Mouse (Mus musculus) heart, adult 18-20 months (tissue): Measurements from ENCODE around the gene Vmn2r41. TPM values are rescaled to one million over a fixed set of nuclear protein-coding genes. Genes with fewer than 3 reads are reported as not detected.
A peak's percentile ranks its signal among the peaks of the same experiment; 100 is the strongest.
"Not testable (repeated sequence)": the region's sequence is repeated elsewhere in the genome, so short reads cannot be mapped to it uniquely, and the experiment has no call there.

Source experiments
- DNase-seq, 2 experiments: peaks; one replicate each; pipeline ENCODE4 v3.0.0; 2021 to 2022; ENCODE audit warnings: mixed read lengths in 1 of 2
- long read RNA-seq, 2 experiments: library from polyadenylated mRNA; stranded (forward); transcript quantifications; one replicate each; pipeline ENCODE4 v2.0.0; 2021
- total RNA-seq, 2 experiments: library from RNA; stranded (reverse); gene quantifications; 2 replicates each; pipeline ENCODE4 v1.2.3; 2021

The Vmn2r41 gene
- not detected for total RNA-seq
- long read RNA-seq, experiment 1 = 0 reads
- long read RNA-seq, experiment 2 = 0 reads

DNA sequence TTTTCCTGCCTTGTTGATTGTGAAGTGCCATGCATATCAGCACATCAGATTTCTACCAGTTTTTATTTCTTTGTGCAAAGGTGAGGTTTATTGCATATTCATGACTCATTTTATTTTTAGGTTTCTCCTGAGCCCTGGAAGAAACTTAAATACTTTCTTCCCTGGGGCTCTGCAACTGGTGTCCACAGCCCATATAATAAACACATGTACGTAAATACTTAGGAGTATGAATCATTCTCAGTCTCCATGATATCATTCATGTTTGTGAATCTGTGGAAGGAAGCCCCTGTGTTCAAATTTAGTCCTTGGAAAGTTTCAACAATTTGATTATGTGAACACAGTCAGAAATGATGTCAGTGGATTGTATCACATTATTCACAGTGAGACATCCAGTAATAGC, at the start of gene Vmn2r41:
Gene Vmn2r41 (minus strand): TSS at position 101 of the 400 bp plus-strand sequence.
- not testable (repeated sequence) for DNase-seq

DNA sequence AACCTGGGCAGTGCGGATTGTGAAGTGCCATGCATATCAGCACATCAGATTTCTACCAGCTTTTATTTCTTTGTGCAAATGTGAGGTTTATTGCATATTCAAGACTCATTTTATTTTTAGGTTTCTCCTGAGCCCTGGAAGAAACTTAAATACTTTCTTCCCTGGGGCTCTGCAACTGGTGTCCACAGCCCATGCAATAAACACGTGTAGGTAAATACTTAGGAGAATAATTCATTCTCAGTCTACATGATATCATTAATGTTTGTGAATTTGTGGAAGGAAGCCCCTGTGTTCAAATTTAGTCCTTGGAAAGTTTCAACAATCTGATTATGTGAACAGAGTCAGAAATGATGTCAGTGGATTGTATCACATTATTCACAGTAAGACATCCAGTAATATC, 38.8 kb upstream of the Vmn2r41 start, which contains the start of gene Vmn2r42:
Gene Vmn2r42 (minus strand): TSS at position 101 of the 400 bp plus-strand sequence.
- DNase-seq = not testable (repeated sequence)

DNA sequence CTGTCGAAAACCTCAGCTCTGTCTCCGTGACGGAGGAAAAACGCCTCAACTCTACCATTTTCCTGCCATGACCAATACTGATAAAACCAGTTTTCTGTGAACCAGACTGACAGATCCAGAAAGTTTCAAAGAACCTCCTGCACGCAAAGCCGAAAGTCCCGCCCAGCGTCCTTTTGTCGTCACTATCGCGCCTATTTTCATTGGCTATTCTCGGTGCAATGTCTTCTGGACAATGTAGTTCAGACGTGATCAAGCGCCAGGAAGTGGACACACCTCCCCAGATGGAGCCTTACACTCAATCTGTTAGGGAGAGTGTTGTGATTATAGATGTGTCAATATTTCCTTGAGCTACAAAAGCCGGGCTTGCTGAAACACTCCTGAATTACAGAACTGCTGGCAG, 68.6 kb downstream of the Vmn2r41 start:
- peak; percentile 47 to 49 for DNase-seq

Other genes with a start within 250 kb of the Vmn2r41 start
- not detected for gene Vmn2r42, start 38.7 kb upstream of the Vmn2r41 start, total RNA-seq
- not detected for gene Vmn2r43, start 98.9 kb upstream of the Vmn2r41 start, total RNA-seq
- not detected for gene Vmn2r44, start 221.7 kb upstream of the Vmn2r41 start, total RNA-seq